Mouse (Mus musculus): ENCODE measurements around the gene Taf1d.

GRCm38 (mm10) chr9:15297112-15297511, 8.9 kb upstream of the Taf1d start:
- TF ChIP-seq CTCF (IDR thresholded peaks at IDR 0.05; ENCODE audit: insufficient read depth, low read length) (no peak), POLR2A (IDR thresholded peaks at IDR 0.05; ENCODE audit: borderline replicate concordance, extremely low read depth, low read depth, low read length) (no peak)
